Mouse (Mus musculus) midbrain, embryonic 10.5 days (tissue): ENCODE measurements at regions not wholly inside any gene's neighbourhood (a gene's known extent, or its start where the extent isn't known, plus 50 kb on each side); places are given as distances from the start of the nearest gene placed in this dataset.

Source experiments
- DNase-seq: peaks from one replicate; pipeline ENCODE4 v3.0.0-alpha.2; 2017; ENCODE audit warnings: low spot score
- H3K27ac ChIP-seq: fragments of 300-500 bp; sonication (generic); replicated peaks from 2 replicates; pipeline ENCODE4 v1.5.1; 2016; ENCODE audit warnings: mild to moderate bottlenecking
- H3K27me3 ChIP-seq: fragments of 300-500 bp; sonication (generic); 2 replicates; pipeline ENCODE4 v1.6.1; 2016; ENCODE audit warnings: low read depth, mild to moderate bottlenecking; ENCODE audit not compliant: poor library complexity, severe bottlenecking
- H3K36me3 ChIP-seq: fragments of 300-500 bp; sonication (generic); 2 replicates; pipeline ENCODE4 v1.6.1; 2016; ENCODE audit warnings: mild to moderate bottlenecking, moderate library complexity
- H3K4me1 ChIP-seq: fragments of 300-500 bp; sonication (generic); 2 replicates; pipeline ENCODE4 v1.6.1; 2016
- H3K4me3 ChIP-seq: fragments of 300-500 bp; sonication (generic); 2 replicates; pipeline ENCODE4 v1.5.1; 2016; ENCODE audit warnings: mild to moderate bottlenecking, moderate library complexity
- H3K9me3 ChIP-seq: fragments of 300-500 bp; sonication (generic); replicated peaks from 2 replicates; pipeline ENCODE4 v1.6.1; 2016; ENCODE audit warnings: mild to moderate bottlenecking
- WGBS: fragments of 180-500 bp; shearing (Covaris S2); methylation state at CpG from one replicate; pipeline ENCODE4 v1.1.7; 2016; 5-methylcytosine and 5-hydroxymethylcytosine counted together

DNA sequence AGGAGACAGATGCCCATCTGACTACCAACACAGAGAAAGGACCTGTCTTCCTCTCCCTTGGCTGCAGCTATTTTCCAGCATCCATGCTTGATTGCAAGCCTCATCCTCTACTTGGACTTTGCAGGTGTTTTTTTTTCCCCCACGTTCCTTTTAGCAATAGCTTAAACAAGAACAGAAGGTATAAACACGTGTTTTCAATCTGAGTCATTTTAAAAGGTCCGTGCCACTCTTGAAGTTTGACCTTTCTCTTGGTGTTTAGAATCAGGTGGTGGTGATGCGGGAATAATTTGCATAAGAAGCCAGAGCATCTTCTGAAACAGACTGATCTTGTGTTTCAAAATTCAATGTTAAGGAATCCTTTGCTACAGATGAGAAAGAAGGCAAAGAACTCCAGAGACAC is 86.3 kb upstream of the App start:
- Histone ChIP-seq H3K9me3 (no peaks in the 10 kb centered on the region), H3K36me3 (no peaks in the 10 kb centered on the region), H3K27ac (no peak overlapping the region), H3K4me1 (no peaks in the 10 kb centered on the region), H3K27me3 (no peaks in the 10 kb centered on the region), H3K4me3 (no peak overlapping the region)
- 68% methylated on average over 4 of the region's 4 CpGs for WGBS
- DNase-seq = no peak

DNA sequence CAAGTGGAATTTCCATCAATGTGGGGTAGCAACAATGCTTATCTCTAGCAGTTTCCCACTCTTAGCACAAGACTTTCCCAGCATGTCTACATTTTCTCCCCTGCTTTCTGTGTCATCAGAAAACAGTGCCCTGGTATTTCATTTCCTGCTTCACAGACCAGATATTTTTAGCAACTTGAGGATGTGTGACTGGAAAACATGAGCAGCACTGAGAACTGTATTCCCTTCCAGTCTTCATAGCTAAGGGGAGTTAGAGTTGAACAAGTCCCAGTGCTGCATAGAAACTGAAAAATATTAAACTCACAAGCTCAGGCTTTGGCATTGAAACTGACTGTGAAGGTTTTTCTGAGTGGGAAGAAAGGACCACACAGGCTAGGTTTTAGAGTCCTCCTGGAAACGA is 73.7 kb upstream of the App start:
- H3K9me3 ChIP-seq = no peaks in the 10 kb centered on the region
- no peaks in the 10 kb centered on the region for H3K27me3 ChIP-seq
- no peaks in the 10 kb centered on the region for H3K36me3 ChIP-seq
- WGBS = 86% methylated on average over 1 of the region's 1 CpGs
- H3K4me1 ChIP-seq = no peaks in the 10 kb centered on the region
- H3K4me3 ChIP-seq = no peak overlapping the region
- no peak overlapping the region for H3K27ac ChIP-seq
- no peak for DNase-seq

DNA sequence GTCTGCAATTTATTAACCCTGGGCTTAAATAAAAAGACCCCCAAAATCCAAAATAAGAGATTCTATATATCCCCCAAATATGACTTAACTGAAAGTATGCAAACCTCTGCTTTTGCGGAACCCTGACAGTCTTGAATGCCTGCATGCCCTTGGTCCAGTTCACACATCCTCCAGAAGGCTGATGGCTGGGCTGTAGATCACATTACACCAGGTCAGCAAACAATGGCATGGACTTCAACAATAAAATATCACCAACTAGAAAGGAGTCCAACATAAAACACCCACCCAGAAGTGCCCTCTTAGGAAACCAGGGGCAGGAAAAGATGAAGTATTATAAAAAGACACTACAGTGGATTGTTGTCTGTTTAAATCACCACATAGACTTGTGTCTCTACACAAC is 59.5 kb upstream of the App start:
- no peaks in the 10 kb centered on the region for H3K27me3 ChIP-seq
- WGBS = 93% methylated on average over 1 of the region's 1 CpGs
- no peak overlapping the region for H3K27ac ChIP-seq
- no peaks in the 10 kb centered on the region for H3K4me1 ChIP-seq
- H3K9me3 ChIP-seq = no peaks in the 10 kb centered on the region
- DNase-seq = no peak
- no peaks in the 10 kb centered on the region for H3K36me3 ChIP-seq
- H3K4me3 ChIP-seq = no peak overlapping the region

DNA sequence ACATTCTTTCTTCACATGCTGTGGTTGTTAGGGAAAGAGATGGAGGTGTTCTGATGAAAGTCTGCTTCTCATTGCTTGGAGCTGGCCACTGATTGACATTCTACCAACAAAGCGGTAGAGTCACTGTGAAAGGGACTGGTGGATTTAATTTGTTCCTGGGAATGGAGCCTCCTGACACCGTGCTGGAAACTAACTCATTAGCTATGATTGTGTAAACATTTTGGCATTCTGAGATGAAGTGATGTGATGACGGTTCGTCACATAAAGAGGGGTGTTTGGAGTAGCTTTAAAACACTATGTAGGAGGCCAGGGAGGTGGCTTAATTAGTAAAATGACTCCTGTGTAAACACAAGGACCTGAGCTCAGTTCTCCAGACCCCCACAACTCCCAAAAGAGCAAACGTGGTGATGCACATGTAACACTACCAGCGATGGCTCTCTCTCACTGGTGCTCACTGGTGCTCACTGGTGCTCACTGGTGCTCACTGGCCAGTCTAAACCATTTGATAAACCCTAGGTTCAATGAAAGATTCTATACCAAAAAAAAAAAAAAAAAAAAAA is 58.4 kb upstream of the App start:
- Histone ChIP-seq H3K9me3 (no peaks in the 10 kb centered on the region), H3K36me3 (no peaks in the 10 kb centered on the region), H3K4me1 (no peaks in the 10 kb centered on the region), H3K27me3 (no peaks in the 10 kb centered on the region), H3K4me3 (no peak overlapping the region), H3K27ac (no peak overlapping the region)
- WGBS = 68% methylated on average over 6 of the region's 6 CpGs
- DNase-seq = no peak

DNA sequence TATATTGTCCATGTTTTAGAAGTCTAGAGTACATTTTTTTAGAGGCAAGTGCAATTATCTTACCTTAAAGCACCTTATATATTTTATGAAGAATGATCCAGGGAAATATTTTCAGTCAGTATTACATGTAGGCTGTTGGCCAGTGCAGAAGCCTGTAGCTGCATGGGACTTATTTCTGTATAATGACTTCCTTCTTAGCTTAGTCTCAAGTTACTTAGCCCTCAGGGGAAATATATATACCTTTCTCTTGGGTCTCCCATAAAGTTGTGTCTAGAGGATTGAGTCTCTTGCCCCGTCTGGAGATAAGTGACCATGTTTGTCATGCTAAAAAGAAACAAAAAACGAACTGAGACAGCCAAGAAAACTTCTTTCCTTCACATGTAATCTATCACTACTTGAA is 57.8 kb upstream of the App start:
- Histone ChIP-seq H3K4me1 (no peaks in the 10 kb centered on the region), H3K27ac (no peak overlapping the region), H3K27me3 (no peaks in the 10 kb centered on the region), H3K36me3 (no peaks in the 10 kb centered on the region), H3K9me3 (no peaks in the 10 kb centered on the region), H3K4me3 (no peak overlapping the region)
- no peak for DNase-seq
- 69% methylated on average over 2 of the region's 2 CpGs for WGBS

DNA sequence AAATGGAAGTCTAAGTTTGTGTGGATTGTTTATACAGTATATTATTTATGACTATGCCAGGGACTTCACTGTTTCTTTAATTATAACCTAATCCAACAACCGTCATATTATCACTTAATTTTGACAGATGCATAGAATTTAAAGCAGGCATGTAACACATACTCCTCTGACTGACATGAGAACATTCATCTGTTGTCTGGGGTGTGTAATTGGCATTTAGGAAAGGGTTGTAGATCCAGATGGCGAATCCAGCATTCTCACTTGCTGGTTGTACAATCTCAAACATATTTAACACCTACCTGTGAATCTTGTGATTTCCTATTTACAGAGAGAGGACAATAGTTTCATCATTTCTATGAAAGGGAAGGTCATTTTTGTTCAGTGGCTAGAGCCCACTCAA is 50.8 kb upstream of the App start:
- no peaks in the 10 kb centered on the region for H3K36me3 ChIP-seq
- no peaks in the 10 kb centered on the region for H3K9me3 ChIP-seq
- H3K4me3 ChIP-seq = no peak overlapping the region
- no peak overlapping the region for H3K27ac ChIP-seq
- WGBS = 80% methylated on average over 2 of the region's 2 CpGs
- no peaks in the 10 kb centered on the region for H3K4me1 ChIP-seq
- no peak for DNase-seq
- no peaks in the 10 kb centered on the region for H3K27me3 ChIP-seq
